Mouse (Mus musculus): ENCODE data around the gene Tmem52b. TPM values are rescaled to one million over a fixed set of nuclear protein-coding genes. Genes with fewer than 3 reads are reported as not detected.
A peak's percentile ranks its signal among the peaks of the same experiment; 100 is the strongest.
"Not testable (repeated sequence)": the region's sequence is repeated elsewhere in the genome, so short reads cannot be mapped to it uniquely, and the experiment has no call there.

The Tmem52b gene
- polyA plus RNA-seq (2015; fragmentation: Nextera tagmentation; extraction: Ambion mirVana) = 0.12 TPM in 1 of 2 replicates, not detected in the other

DNA sequence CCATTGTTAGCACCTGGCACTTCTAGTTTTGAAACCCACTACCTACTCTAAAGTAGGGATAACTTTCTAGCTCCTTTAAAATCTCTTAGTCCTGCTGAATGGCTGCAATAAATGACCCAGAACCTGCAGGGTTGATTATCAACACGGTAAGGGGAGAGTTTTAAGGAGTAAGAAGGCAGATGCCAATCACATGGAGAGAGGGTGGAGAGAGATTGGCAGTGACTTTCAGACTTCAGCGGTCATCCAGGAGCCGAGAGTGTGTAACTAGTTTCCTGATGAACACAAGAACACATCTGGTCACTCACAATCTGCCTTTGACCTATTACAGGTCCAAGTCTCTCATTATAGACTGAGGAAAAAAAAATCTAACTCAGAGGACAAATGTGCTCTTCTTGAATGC, at the start of gene Tmem52b:
Gene Tmem52b (plus strand): TSS at position 189 of the 400 bp plus-strand sequence.
- Histone ChIP-seq H3K27ac (replicated peaks) (peak within 1 kb of the TSS; percentile 48; the same call in 1 of the 2 replicates), H3K4me2 (no peak within 1 kb of the TSS), H3K4me1 (peaks cover 12% of the 10 kb centered on the region), H3K9me3 (no peaks in the 10 kb centered on the region), H3K4me3 (no peak within 1 kb of the TSS), H3K36me3 (no peaks in the 10 kb centered on the region), H3K9ac (no peak within 1 kb of the TSS), H3K27me3 (replicated peaks) (no peaks in the 10 kb centered on the region)
- ATAC-seq (ENCODE audit: extremely low read depth, insufficient number of reproducible peaks, low FRiP score, low TSS enrichment) = no peak
- 64% methylated on average over 3 of the region's 3 CpGs for WGBS

DNA sequence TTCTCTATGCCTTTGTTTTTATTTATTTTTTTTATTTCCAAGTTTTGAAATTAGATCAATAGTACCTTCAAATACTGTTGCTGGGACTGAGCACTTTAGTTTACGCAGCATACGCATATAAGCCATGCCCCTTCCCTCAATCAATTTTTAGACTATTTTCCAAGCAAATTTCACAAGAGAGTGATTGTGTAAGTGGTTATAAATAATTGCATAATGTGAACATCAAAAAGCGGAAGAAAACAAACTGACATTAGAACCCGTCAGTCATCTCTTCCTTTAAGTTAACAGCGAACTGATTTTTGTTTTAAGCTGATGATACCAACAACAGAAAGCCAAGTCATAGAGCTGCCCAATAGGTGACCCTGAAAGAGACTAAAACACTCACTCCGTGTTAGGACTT, 41.0 kb upstream of the Tmem52b start:
- no peak for ATAC-seq (ENCODE audit: extremely low read depth, insufficient number of reproducible peaks, low FRiP score, low TSS enrichment)
- Histone ChIP-seq H3K27ac (replicated peaks) (no peak overlapping the region), H3K4me2 (no peak overlapping the region), H3K9me3 (no peaks in the 10 kb centered on the region), H3K4me3 (no peak overlapping the region), H3K36me3 (no peaks in the 10 kb centered on the region), H3K27me3 (replicated peaks) (no peaks in the 10 kb centered on the region), H3K4me1 (no peaks in the 10 kb centered on the region), H3K9ac (no peak overlapping the region)
- WGBS = 84% methylated on average over 6 of the region's 6 CpGs

DNA sequence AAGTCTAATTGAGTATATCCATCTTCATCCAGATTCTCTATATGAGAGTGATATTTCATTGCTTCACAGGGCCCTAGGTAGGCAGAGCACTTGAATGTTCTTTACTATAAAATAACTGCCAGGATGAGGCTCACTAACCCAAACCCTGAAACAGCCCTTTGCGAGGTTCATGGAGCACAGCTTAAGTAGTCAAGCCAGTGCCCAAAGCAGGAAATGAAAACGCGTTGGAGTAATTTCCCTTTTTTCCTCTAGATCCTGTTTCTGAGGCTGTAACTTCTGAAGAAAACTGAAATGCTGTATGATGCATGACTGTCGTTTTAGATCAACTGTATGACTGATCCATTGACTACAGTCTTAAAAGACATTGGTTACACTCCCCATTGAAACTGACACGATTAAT, 39.7 kb upstream of the Tmem52b start:
- Histone ChIP-seq H3K27me3 (replicated peaks) (no peaks in the 10 kb centered on the region), H3K4me3 (no peak overlapping the region), H3K9ac (no peak overlapping the region), H3K4me2 (no peak overlapping the region), H3K27ac (replicated peaks) (no peak overlapping the region), H3K4me1 (no peaks in the 10 kb centered on the region), H3K36me3 (no peaks in the 10 kb centered on the region), H3K9me3 (no peaks in the 10 kb centered on the region)
- no peak for ATAC-seq (ENCODE audit: extremely low read depth, insufficient number of reproducible peaks, low FRiP score, low TSS enrichment)
- 70% methylated on average over 5 of the region's 5 CpGs for WGBS

- no peaks in the 10 kb centered on the region for H3K27me3 ChIP-seq (replicated peaks)
- H3K9me3 ChIP-seq = no peaks in the 10 kb centered on the region
- peak overlapping the region; percentile 37 for H3K4me2 ChIP-seq
- no peaks in the 10 kb centered on the region for H3K4me1 ChIP-seq
- no peak overlapping the region for H3K9ac ChIP-seq
- H3K4me3 ChIP-seq = no peak overlapping the region
- H3K36me3 ChIP-seq = no peaks in the 10 kb centered on the region
- no peak overlapping the region for H3K27ac ChIP-seq (replicated peaks)
- ATAC-seq (ENCODE audit: extremely low read depth, insufficient number of reproducible peaks, low FRiP score, low TSS enrichment) = no peak
- WGBS = 29% methylated on average over 13 of the region's 13 CpGs
These were observed 35.8 kb upstream of the Tmem52b start for GRCm38 (mm10) chr6:129476404-129477126.

DNA sequence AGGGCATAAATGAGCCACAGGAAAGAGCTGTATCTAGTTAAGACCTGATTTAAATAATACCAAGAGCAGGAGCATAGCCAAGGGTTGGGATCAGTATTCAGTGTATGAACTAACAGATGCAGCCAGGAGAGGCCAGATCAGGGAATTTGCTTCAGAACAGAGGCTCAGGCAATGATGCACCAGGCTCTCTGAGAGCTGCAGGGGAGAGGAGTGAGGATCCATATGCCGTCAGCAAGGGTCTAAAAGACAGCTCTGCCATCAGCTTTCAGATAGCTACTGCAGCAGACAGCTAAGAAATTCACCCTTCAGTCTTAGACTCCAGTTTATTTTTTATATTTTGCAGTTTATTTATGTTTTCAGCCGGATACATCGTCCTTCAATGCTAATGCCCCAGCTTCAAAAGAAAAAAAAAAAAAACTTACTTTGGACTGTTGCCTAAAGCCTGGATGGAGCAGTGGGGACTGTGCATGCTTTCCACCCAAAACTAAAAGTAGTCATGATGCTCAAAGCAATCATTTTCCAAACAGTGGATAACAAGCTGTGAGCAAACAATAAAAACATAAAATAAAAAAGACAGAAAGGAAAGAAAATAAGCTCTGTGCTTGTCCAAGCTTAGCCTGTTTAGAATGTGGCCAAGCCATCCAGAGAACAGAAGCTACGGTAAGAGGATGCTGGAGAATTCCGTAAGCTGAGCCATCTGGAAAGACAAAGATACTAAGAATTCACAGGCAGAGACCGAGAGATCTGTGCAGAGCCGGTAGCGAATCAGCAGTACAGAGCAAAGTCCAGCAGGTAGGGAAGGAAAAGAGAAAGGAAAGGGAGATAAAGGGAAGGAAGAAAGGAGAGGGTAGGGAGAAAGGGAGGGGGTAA, 32.0 kb upstream of the Tmem52b start:
- no peak for ATAC-seq (ENCODE audit: extremely low read depth, insufficient number of reproducible peaks, low FRiP score, low TSS enrichment)
- Histone ChIP-seq H3K27me3 (replicated peaks) (no peaks in the 10 kb centered on the region), H3K4me1 (no peaks in the 10 kb centered on the region), H3K27ac (replicated peaks) (no peak overlapping the region), H3K4me3 (no peak overlapping the region), H3K9me3 (no peaks in the 10 kb centered on the region), H3K4me2 (no peak overlapping the region), H3K36me3 (no peaks in the 10 kb centered on the region), H3K9ac (no peak overlapping the region)
- WGBS = 62% methylated on average over 8 of the region's 8 CpGs

DNA sequence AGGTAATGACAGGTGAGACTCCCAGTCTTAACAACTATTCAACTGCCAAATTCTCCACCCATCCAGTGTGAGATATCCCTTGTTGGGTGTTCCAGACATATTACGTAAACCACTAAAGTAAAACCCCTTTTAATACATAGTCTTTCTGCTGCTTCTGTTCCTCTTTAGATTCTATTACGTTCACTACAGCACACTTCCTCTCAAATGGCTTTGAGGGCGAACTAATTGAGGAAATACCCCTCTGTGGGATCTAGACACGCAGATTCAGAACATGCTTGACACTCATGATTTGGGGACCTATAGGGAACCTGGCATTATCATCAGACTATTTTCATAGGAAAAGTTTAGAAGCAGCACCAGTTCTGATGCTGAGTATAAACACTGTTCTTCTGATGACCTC, 17.4 kb upstream of the Tmem52b start:
- no peak for ATAC-seq (ENCODE audit: extremely low read depth, insufficient number of reproducible peaks, low FRiP score, low TSS enrichment)
- H3K27me3 ChIP-seq (replicated peaks) = no peaks in the 10 kb centered on the region
- H3K9ac ChIP-seq = no peak overlapping the region
- H3K4me3 ChIP-seq = no peak overlapping the region
- no peaks in the 10 kb centered on the region for H3K36me3 ChIP-seq
- H3K4me1 ChIP-seq = no peaks in the 10 kb centered on the region
- H3K27ac ChIP-seq (replicated peaks) = no peak overlapping the region
- 69% methylated on average over 4 of the region's 4 CpGs for WGBS
- H3K9me3 ChIP-seq = no peaks in the 10 kb centered on the region
- H3K4me2 ChIP-seq = no peak overlapping the region

GRCm38 (mm10) chr6:129497345-129498218, 14.8 kb upstream of the Tmem52b start:
- H3K9me3 ChIP-seq = peaks cover 7% of the 10 kb centered on the region; the same call in 1 of the 2 replicates
- ATAC-seq (ENCODE audit: extremely low read depth, insufficient number of reproducible peaks, low FRiP score, low TSS enrichment) = no peak
- H3K27ac ChIP-seq (replicated peaks) = no peak overlapping the region
- 80% methylated on average over 3 of the region's 3 CpGs for WGBS
- no peaks in the 10 kb centered on the region for H3K27me3 ChIP-seq (replicated peaks)
- no peaks in the 10 kb centered on the region for H3K4me1 ChIP-seq
- no peaks in the 10 kb centered on the region for H3K36me3 ChIP-seq
- no peak overlapping the region for H3K4me2 ChIP-seq
- no peak overlapping the region for H3K9ac ChIP-seq
- no peak overlapping the region for H3K4me3 ChIP-seq

GRCm38 (mm10) chr6:129499516-129499915, 12.8 kb upstream of the Tmem52b start:
- WGBS = 67% methylated on average over 1 of the region's 1 CpGs
- not testable (repeated sequence) for H3K4me1 ChIP-seq; H3K27me3 ChIP-seq (replicated peaks); H3K4me2 ChIP-seq; H3K36me3 ChIP-seq; H3K27ac ChIP-seq (replicated peaks); H3K9ac ChIP-seq; ATAC-seq (ENCODE audit: extremely low read depth, insufficient number of reproducible peaks, low FRiP score, low TSS enrichment); H3K4me3 ChIP-seq
- peaks cover 20% of the 10 kb centered on the region; the same call in 1 of the 2 replicates for H3K9me3 ChIP-seq

DNA sequence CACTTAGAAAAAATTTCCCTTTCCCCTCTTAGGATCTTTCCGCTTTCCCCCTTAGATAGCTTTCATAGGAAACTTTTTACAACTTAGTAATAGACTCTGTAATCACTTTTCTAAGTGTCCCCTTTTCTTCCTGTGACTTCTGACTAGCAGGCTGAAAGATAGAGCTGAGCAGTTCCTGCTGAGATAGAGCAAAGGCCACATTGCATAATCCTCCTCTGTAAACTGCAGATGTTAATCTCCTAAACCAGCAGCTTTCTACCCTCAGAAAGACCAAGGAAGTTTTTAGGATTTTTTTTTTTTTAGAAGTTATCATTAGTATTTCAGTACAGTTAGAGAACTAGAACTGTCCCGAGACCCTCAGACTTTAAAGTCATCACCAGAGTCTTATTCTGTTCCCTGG, 8.9 kb upstream of the Tmem52b start:
- H3K4me1 ChIP-seq = 0 out of 2 replicates have a peak, but pooled peaks cover 5% of the 10 kb centered on the region
- H3K27me3 ChIP-seq (replicated peaks) = no peaks in the 10 kb centered on the region
- no peak for ATAC-seq (ENCODE audit: extremely low read depth, insufficient number of reproducible peaks, low FRiP score, low TSS enrichment)
- 68% methylated on average over 2 of the region's 2 CpGs for WGBS
- H3K9ac ChIP-seq = no peak overlapping the region
- peaks cover 20% of the 10 kb centered on the region; the same call in 1 of the 2 replicates for H3K9me3 ChIP-seq
- H3K36me3 ChIP-seq = no peaks in the 10 kb centered on the region
- no peak overlapping the region for H3K4me3 ChIP-seq
- no peak overlapping the region for H3K4me2 ChIP-seq
- no peak overlapping the region for H3K27ac ChIP-seq (replicated peaks)

GRCm38 (mm10) chr6:129507024-129507423, 5.3 kb upstream of the Tmem52b start, which contains the start of gene Olr1:
Olr1 (minus strand) TSS chr6:129507165.
- peaks cover 8% of the 10 kb centered on the region; the same call in 1 of the 2 replicates for H3K4me1 ChIP-seq
- no peak within 1 kb of the TSS for H3K4me3 ChIP-seq
- H3K27ac ChIP-seq (replicated peaks) = no peak within 1 kb of the TSS
- no peaks in the 10 kb centered on the region for H3K27me3 ChIP-seq (replicated peaks)
- H3K36me3 ChIP-seq = no peaks in the 10 kb centered on the region
- H3K9ac ChIP-seq = no peak within 1 kb of the TSS
- no peak for ATAC-seq (ENCODE audit: extremely low read depth, insufficient number of reproducible peaks, low FRiP score, low TSS enrichment)
- peaks cover 18% of the 10 kb centered on the region; the same call in 1 of the 2 replicates for H3K9me3 ChIP-seq
- WGBS = 42% methylated on average over 9 of the region's 9 CpGs
- no peak within 1 kb of the TSS for H3K4me2 ChIP-seq

All from heart, embryonic 13.5 days (tissue).